Mouse (Mus musculus): Measurements from ENCODE around the gene Scand1. TPM values are rescaled to one million over a fixed set of nuclear protein-coding genes. Genes with fewer than 3 reads are reported as not detected.

Scand1 gene
- polyA plus RNA-seq (2012; rRNA removed) = 106 and 121 TPM in 2 replicates

DNA sequence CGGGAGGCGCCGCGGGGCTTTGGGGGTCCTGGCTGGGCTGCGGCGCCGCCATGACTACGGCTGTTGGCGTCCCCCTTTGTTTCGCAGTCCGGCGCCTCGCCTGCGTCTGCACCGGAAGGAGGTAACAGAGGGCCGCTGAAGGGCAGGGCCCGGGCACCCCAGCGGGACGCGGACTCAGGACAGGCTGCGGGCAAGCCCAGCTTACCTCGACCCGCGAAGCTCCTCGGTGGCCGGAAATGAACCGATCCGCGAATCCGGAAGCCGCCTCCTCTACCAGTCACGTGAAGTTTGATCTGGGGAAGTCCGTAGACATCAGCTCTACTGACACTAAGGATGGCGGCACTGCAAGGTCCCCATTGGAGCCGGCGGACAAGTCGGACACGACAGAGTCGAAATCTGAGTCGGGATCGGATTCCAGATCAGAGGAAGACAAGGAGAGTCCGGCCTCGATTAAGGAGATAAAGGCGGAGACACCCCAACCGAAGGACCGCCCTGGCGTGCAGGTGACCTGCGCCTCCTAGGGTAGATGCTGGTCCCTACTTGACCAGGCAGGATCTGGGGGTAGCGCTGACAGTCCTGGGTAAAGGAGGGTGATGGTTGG, at the start of gene Scand1, which contains the start of gene Cnbd2:
TSS of gene Scand1 (minus strand) at position 408 of the 601 bp plus-strand sequence.
TSS of gene Cnbd2 (plus strand) at position 3 of the 601 bp plus-strand sequence.

Other genes with a start within 250 kb of the Scand1 start
- 8.9 and 9.7 TPM in 2 replicates for gene Spag4, start 247.5 kb downstream of the Scand1 start, polyA plus RNA-seq (2012; rRNA removed)
- 58.3 and 63.6 TPM in 2 replicates for gene Cpne1, start 200.7 kb downstream of the Scand1 start, polyA plus RNA-seq (2012; rRNA removed)
- gene Rbm12, start 200.7 kb downstream of the Scand1 start, polyA plus RNA-seq (2012; rRNA removed) = 15.9 and 19.6 TPM in 2 replicates
- 4.6 and 7.3 TPM in 2 replicates for gene Gm28036, start 185.6 kb downstream of the Scand1 start, polyA plus RNA-seq (2012; rRNA removed)
- gene Romo1, start 168.7 kb downstream of the Scand1 start, polyA plus RNA-seq (2012; rRNA removed) = 398 and 404 TPM in 2 replicates
- 42.8 and 44.2 TPM in 2 replicates for gene Nfs1, start 168.5 kb downstream of the Scand1 start, polyA plus RNA-seq (2012; rRNA removed)
- gene Rbm39, start 132.5 kb downstream of the Scand1 start, polyA plus RNA-seq (2012; rRNA removed) = 153 TPM in 2 replicates
- 32.9 and 34.0 TPM in 2 replicates for gene Phf20, start 116.2 kb downstream of the Scand1 start, polyA plus RNA-seq (2012; rRNA removed)
- 4.8 and 5.1 TPM in 2 replicates for gene Cnbd2, start 405 bp downstream of the Scand1 start, polyA plus RNA-seq (2012; rRNA removed)
- 97.3 and 116 TPM in 2 replicates for gene Epb41l1, start 108.2 kb upstream of the Scand1 start, polyA plus RNA-seq (2012; rRNA removed)
- 31.8 and 31.9 TPM in 2 replicates for gene Aar2, start 234.9 kb upstream of the Scand1 start, polyA plus RNA-seq (2012; rRNA removed)